Mouse (Mus musculus) neural tube, embryonic 10.5 days (tissue): ENCODE measurements around the gene C2cd2.
A peak's percentile ranks its signal among the peaks of the same experiment; 100 is the strongest.

Source experiments
- DNase-seq: peaks from one replicate; pipeline ENCODE4 v3.0.0-alpha.2; 2017; ENCODE audit warnings: low spot score; ENCODE audit errors: extremely low spot score

The C2cd2 gene

DNA sequence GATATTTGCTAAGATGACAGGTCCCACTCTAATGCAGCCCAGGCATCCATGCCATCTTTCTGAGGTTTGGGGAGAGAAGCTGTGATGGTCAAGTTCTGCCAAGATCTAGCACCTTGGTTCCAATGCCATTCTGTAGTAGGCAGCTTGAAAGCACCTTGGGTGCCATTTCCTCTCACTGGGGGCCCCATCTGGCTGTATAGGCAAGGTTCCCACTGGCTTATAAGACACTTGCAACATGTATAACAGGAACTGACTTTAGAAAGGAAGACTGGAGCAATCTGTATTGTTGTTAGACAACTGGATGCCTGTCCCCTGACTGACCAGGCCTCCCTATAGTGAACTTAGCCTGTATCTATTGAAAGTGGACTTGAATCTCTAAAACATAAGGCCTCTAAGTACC is 74.6 kb downstream of the C2cd2 start:
- no peak for DNase-seq

DNA sequence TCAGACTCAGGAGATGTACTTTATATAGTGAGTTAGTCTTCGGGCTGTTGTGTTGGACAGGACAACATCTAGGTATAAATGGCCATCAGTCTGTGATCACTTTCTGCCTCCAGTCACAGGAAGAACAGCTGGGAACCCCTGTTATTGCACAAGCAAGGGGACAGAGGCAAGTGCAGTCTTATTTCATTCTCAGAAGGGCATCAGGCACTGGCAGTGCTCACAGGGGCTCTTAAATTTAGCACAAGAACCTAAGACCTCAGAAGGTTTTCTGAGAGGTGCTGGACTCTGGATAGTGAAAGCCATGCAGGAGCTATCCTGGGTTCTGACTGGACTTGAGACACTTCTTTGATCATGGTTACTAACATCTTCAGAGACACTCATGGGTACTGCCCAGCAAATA is 78.7 kb downstream of the C2cd2 start:
- no peak for DNase-seq

GRCm38 (mm10) chr16:97882891-97883290 is 79.5 kb downstream of the C2cd2 start:
- DNase-seq, result no peak

GRCm38 (mm10) chr16:97879134-97879533 is 83.3 kb downstream of the C2cd2 start:
- DNase-seq, result peak; percentile 38

DNA sequence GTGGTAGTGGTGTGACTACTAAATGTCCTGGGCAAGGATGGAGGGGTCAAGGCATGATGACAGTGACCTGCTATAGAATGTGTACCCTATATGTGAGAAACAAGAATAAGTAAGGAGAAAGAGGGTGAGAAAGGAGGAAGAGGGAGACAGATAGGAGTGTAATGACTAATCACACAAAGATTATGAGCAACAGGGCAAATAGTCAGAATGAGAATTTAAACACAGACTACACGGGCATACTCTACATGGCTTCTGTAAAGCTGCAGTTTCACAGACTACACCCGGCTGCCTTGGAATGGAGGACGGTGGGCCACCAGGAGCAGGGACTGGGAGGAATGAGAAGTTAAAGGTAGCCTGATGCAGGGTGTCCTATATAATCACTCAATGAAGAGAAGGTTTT is 84.9 kb downstream of the C2cd2 start:
- no peak for DNase-seq

DNA sequence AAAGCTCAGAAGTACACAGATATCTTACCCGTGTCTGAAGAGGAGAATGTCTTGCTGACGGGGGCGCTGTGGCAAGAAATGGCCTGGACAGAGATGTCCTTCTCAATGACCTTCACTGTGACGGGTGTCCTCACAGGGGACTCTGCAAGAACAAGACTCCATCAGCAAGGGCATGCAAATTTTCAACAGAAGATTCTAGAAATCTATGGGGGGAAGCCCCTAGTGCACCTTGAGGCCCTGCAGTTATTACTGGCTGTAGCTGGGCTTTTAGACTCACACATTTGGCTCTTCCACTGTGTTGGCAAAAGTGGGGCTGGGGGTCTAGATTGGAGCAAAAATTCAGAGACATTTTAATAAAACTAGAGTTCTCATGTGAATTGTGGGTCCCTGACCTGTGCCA is 87.3 kb downstream of the C2cd2 start:
- DNase-seq, result no peak

- no peak for DNase-seq
Measured at GRCm38 (mm10) chr16:97874376-97874775, 88.0 kb downstream of the C2cd2 start.

GRCm38 (mm10) chr16:97872657-97873056 is 89.7 kb downstream of the C2cd2 start:
- no peak for DNase-seq

DNA sequence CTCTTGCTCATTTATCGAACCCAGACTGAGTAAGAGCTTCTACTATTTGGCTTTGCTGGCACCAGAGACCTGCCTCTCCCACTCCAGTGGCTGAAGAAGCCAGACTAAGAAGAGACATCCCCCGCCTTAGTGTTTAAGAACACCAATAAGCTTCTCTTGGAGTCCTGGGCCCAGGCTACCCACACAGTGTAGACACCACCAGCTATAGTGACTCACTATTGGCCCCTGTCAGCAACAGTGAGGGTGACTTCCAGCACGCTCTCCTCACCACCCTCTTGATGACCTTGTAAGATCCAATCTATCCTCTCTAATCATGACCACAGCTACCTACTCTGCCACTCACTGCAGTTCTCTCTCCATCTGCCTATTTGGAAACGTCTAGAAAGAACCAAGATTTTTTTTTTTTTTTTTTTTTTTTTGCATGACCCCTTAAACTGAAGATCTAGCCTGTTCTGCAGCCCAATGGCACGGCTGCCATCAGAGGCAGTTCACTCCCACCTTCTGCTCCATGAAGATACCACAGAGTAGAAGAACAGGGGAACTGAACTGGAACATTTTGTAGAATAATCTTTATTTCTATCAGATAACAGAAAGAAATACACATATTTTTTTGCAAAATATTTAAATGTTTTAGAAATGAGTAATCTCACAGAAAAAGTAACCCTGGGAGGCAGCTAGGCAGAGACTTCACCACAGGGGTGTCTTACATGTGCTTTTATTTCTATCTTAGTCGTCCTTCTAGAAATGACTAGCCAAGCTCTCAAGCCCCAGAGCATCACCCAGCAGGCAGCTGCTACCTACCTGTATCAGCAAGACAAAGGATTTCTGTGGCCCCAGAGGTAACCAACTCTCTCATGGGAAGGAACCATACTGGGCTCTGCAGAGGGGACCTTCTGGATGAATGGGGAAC is 93.0 kb downstream of the C2cd2 start:
- no peak for DNase-seq

GRCm38 (mm10) chr16:97863932-97864467 is 98.4 kb downstream of the C2cd2 start:
- no peak for DNase-seq

DNA sequence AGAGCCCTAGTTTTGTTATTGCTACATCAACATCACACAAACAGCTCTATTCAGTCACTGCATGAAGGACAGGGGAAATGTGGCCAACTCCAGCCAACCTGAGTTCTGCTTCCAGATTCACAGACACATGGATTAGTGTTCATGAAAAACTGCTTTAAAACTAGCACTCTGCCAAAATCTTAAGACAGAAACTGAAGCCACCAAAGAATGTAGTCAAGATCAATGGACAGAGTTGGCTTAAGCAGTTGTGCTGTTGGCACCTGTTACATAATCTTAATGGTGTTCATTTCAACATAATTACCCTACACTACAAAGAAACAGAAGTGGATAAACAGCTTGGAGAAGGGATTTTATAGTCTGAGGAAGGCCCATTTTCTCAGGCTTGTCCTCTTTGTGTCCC is 106.3 kb downstream of the C2cd2 start:
- DNase-seq, result no peak

GRCm38 (mm10) chr16:97851741-97852319 is 110.6 kb downstream of the C2cd2 start, which contains the start of gene Prdm15:
Gene Prdm15, minus strand, starts transcription at chr16:97851850.
- DNase-seq, result no peak

- DNase-seq, result peak; percentile 93
Measured at GRCm38 (mm10) chr16:97851061-97851740, 111.2 kb downstream of the C2cd2 start.

- no peak for DNase-seq
Measured at GRCm38 (mm10) chr16:97850667-97851060, 111.7 kb downstream of the C2cd2 start.

DNA sequence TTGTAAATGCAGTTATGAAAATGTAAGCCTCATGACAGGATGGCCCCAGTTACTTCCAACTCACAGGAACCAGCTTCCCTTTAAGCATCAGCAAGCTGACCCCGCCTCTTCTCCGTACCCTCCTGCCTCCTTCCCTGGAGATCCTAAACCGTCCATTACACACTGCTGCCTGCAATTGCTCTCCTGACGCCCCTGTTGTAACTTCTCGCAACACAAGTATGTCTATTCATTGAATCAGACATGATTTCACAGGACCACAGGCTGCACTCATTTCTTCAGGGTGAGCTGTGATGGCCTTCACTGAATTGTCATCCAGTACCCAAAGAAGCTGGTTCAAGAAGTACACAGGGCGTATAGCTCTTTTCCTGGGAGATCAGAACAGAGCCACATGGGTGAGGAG is 113.6 kb downstream of the C2cd2 start:
- DNase-seq, result no peak

DNA sequence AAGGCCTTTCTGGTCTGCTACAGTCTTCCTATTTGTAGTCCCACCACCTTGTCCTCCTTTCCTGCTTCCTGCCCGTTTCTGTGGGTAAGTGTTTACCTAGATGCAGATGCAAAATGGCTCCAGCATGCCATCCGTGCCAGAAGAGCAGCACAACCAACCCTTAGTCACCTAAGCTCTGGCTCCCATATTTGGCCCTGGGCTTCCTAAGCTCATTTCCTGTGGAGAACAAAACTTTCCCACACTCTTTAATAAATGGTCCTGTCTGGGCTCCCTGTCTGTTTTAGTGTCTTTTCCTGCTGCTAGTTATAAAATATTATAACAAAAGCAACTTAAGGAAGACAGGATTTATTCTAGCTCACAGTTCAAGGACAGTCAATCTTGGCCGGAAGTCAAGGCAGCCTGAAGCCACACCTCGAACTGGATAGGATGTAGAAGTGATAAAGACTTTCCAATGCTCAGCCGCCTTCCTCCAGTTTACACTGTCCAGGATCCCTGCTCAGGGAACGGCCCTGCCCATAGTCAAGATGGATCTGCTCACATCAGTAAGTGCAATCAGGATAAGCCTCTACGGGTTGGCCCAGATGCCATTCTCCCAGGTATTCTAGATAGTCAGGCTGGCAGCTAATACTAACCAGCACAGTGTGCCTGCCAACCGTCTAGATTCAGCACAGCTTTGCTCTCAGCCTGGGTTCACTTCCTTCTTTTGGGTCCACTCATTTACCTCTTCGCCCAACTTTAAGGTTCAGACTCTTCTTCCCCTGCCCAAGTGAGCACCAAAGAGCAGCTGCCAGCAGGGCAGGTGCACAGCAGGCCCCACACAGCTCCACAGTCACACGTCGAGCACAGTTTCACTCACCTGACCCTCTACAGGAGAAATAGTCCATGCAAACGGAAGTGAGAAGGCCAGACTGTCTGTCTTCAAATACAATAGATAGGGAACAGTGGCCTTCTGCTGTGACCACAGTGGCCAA is 117.1 kb downstream of the C2cd2 start:
- no peak for DNase-seq

DNA sequence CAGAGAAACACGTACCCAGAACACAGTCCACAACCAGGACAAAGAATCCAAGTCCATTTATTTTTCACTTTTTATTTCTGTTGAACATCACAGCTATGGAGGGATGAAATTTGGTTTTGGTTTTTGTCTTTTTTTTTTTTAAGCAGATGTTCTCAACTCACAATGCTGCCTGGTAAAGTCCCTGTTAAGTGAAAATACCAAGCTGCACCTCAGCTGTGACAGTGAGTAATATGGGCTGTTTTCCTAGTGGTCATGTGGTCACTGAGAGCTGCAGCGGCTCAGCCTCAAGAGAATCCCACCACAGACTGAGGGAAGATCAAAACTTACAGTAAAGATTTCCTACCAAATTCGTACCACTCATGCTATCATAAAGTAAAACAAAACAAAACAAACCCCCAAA is 130.2 kb downstream of the C2cd2 start:
- no peak for DNase-seq

- DNase-seq, result no peak
Measured at GRCm38 (mm10) chr16:97828207-97828606, 134.2 kb downstream of the C2cd2 start.

GRCm38 (mm10) chr16:97823311-97824007 is 138.9 kb downstream of the C2cd2 start:
- DNase-seq, result no peak

GRCm38 (mm10) chr16:97819532-97819931 is 142.9 kb downstream of the C2cd2 start:
- DNase-seq, result no peak
